Comparison of ENCODE assay signal across 8 mouse cellular contexts in genomic region chr15:79892213-79892541, GRCm38 (mm10). TPM values are rescaled to one million over a fixed set of nuclear protein-coding genes. Genes with fewer than 3 reads are reported as not detected.
DNase-seq lines count a peak whose midpoint lies in the region; ATAC-seq and TF ChIP-seq lines count a peak whose summit lies in the region.

No protein-coding gene starts in this region.

- WGBS in hindbrain, postnatal 0 days = under 1% methylated on average over 12 of the region's 12 CpGs
- 0% methylated on average over 12 of the region's 12 CpGs for WGBS in liver, embryonic 12.5 days (ENCODE audit: insufficient replicate concordance)

- H3K4me1 ChIP-seq in hindbrain, postnatal 0 days (ENCODE audit: insufficient read depth, low read length) = no peaks in the 10 kb centered on the region; the same call in 1 of the 2 replicates
- peaks cover 55% of the 10 kb centered on the region for H3K4me1 ChIP-seq in liver, embryonic 12.5 days

- TF ChIP-seq CTCF in layer of hippocampus, adult 2 months (conservative IDR thresholded peaks at IDR 0.05) = no peak
- TF ChIP-seq CTCF in hindbrain, postnatal 0 days (IDR thresholded peaks at IDR 0.05; ENCODE audit: low read depth) = no peak

- H3K4me3 ChIP-seq in layer of hippocampus, adult 2 months = peak overlapping the region; percentile 51
- H3K4me3 ChIP-seq in hindbrain, postnatal 0 days (ENCODE audit: low read length) = peak overlapping the region; percentile 36
- peak overlapping the region; percentile 78 for H3K4me3 ChIP-seq in liver, embryonic 12.5 days

- no peaks in the 10 kb centered on the region for H3K27me3 ChIP-seq in hindbrain, postnatal 0 days (ENCODE audit: insufficient read depth, low read length)
- H3K27me3 ChIP-seq in liver, embryonic 12.5 days (replicated peaks) = no peaks in the 10 kb centered on the region

- ATAC-seq in hindbrain, postnatal 0 days = peak; percentile 51; the same call in 1 of the 2 replicates
- ATAC-seq in liver, embryonic 12.5 days = peak; percentile 77
- ATAC-seq in monocyte, adult 5-6 weeks (replicated peaks; ENCODE audit: insufficient number of reproducible peaks, low FRiP score, low TSS enrichment, poor library complexity, severe bottlenecking) = peak; percentile 71

- peak overlapping the region; percentile 82 for H3K27ac ChIP-seq in layer of hippocampus, adult 2 months
- peak overlapping the region; percentile 48; the same call in 1 of the 2 replicates for H3K27ac ChIP-seq in hindbrain, postnatal 0 days
- peak overlapping the region; percentile 89 for H3K27ac ChIP-seq in liver, embryonic 12.5 days

- H3K4me2 ChIP-seq in hindbrain, postnatal 0 days (ENCODE audit: low read depth, low read length) = peak overlapping the region; percentile 62
- H3K4me2 ChIP-seq in liver, embryonic 12.5 days = peak overlapping the region; percentile 86

- no peaks in the 10 kb centered on the region for H3K9me3 ChIP-seq in hindbrain, postnatal 0 days (ENCODE audit: low read length)
- H3K9me3 ChIP-seq in liver, embryonic 12.5 days (replicated peaks) = no peaks in the 10 kb centered on the region

- no peaks in the 10 kb centered on the region for H3K36me3 ChIP-seq in hindbrain, postnatal 0 days (ENCODE audit: insufficient read depth, low read length)
- H3K36me3 ChIP-seq in liver, embryonic 12.5 days = peaks cover 6% of the 10 kb centered on the region

- no peak for DNase-seq in layer of hippocampus, adult 2 months (ENCODE audit: low spot score in 2 of 2)
- DNase-seq in layer of hippocampus, adult 8-10 months (ENCODE audit: low spot score in 2 of 2) = no peak
- DNase-seq in c-Kit-positive CD71-positive TER-119-negative erythroid progenitor cells, embryonic 14.5 days (ENCODE audit: low read depth) = peak; percentile 54
- DNase-seq in gastrocnemius, postnatal 10 days = peak; percentile 56
- DNase-seq in hindbrain, postnatal 0 days (ENCODE audit: low spot score) = peak; percentile 44
- DNase-seq in testis, postnatal 10 days (ENCODE audit: low spot score) = peak; percentile 68

- H3K9ac ChIP-seq in hindbrain, postnatal 0 days (replicated peaks; ENCODE audit: low read length) = peak overlapping the region; percentile 41
- peak overlapping the region; percentile 76 for H3K9ac ChIP-seq in liver, embryonic 12.5 days

RNA-seq across cellular contexts. Expression of gene Apobec3, which starts 0.7 kb away (rescaled TPM):
- 1 to 10 TPM; 5.5 to 5.8 TPM for total RNA-seq in layer of hippocampus, adult 2 months (2021)
- total RNA-seq in layer of hippocampus, adult 8-10 months (2022) = 10 to 100 TPM in 2 of 4 experiments, 1 to 10 TPM in 2; 5.3 to 11.9 (median 8.3) TPM
- total RNA-seq in gastrocnemius, postnatal 10 days (2021) = 10 to 100 TPM in 1 of 2 experiments, 1 to 10 TPM in 1; 7.5 to 11.8 TPM
- total RNA-seq in hindbrain, postnatal 0 days (2014; rRNA removed) = 3.5 and 5.3 TPM in 2 replicates
- polyA plus RNA-seq in hindbrain, postnatal 0 days (2015; fragmentation: Nextera tagmentation; extraction: Ambion mirVana) = 3.9 and 4.5 TPM in 2 replicates
- 54.7 and 57.4 TPM in 2 replicates for polyA plus RNA-seq in liver, embryonic 12.5 days (2016; fragmentation: Nextera tagmentation; extraction: Ambion mirVana)
- 85.0 to 218 TPM (median 113 TPM) in 3 replicates for total RNA-seq in monocyte, adult 5-6 weeks (2017)

RNA-seq across cellular contexts. Expression of gene Cbx6, which starts 57.7 kb away (rescaled TPM):
- total RNA-seq in layer of hippocampus, adult 2 months (2021) = 100 to 1,000 TPM; 336 to 347 TPM
- total RNA-seq in layer of hippocampus, adult 8-10 months (2022) = 100 to 1,000 TPM; 261 to 307 (median 292) TPM
- total RNA-seq in gastrocnemius, postnatal 10 days (2021) = 10 to 100 TPM; 28.2 to 38.1 TPM
- 92.4 and 107 TPM in 2 replicates for total RNA-seq in hindbrain, postnatal 0 days (2014; rRNA removed)
- 51.6 and 56.6 TPM in 2 replicates for polyA plus RNA-seq in hindbrain, postnatal 0 days (2015; fragmentation: Nextera tagmentation; extraction: Ambion mirVana)
- polyA plus RNA-seq in liver, embryonic 12.5 days (2016; fragmentation: Nextera tagmentation; extraction: Ambion mirVana) = 11.2 and 11.7 TPM in 2 replicates
- 2.5 to 7.1 TPM (median 6.5 TPM) in 3 replicates for total RNA-seq in monocyte, adult 5-6 weeks (2017)

RNA-seq across cellular contexts. Expression of gene Npcd, which starts 58.1 kb away (rescaled TPM):
- 10 to 100 TPM; 11.9 to 22.4 TPM for total RNA-seq in layer of hippocampus, adult 2 months (2021)
- total RNA-seq in layer of hippocampus, adult 8-10 months (2022) = 10 to 100 TPM in 2 of 4 experiments, 1 to 10 TPM in 2; 2.8 to 19.9 (median 12.1) TPM
- 1 to 10 TPM; 1.0 to 2.5 TPM for total RNA-seq in gastrocnemius, postnatal 10 days (2021)
- 5.4 and 12.6 TPM in 2 replicates for total RNA-seq in hindbrain, postnatal 0 days (2014; rRNA removed)
- 2.4 and 2.7 TPM in 2 replicates for polyA plus RNA-seq in hindbrain, postnatal 0 days (2015; fragmentation: Nextera tagmentation; extraction: Ambion mirVana)
- polyA plus RNA-seq in liver, embryonic 12.5 days (2016; fragmentation: Nextera tagmentation; extraction: Ambion mirVana) = not detected in 2 replicates
- total RNA-seq in monocyte, adult 5-6 weeks (2017) = not detected in 3 replicates

Comparison
In these comparisons a context has a peak if more than half of its experiments do, and no peak if none do; other contexts are left out.
1. DNase-seq: peak in c-Kit-positive CD71-positive TER-119-negative erythroid progenitor cells, embryonic 14.5 days (single experiment), gastrocnemius, postnatal 10 days (single experiment), hindbrain, postnatal 0 days (single experiment) and testis, postnatal 10 days (single experiment); none in layer of hippocampus, adult 2 months (0 of 2) and layer of hippocampus, adult 8-10 months (0 of 2).
2. Peak in every context shown above with its lines, with median percentiles within 50 percentile points of each other: H3K27ac ChIP-seq, H3K4me3 ChIP-seq and ATAC-seq.